Mouse (Mus musculus) brain, embryonic 14.5 days (tissue): ENCODE results near the gene 4930452B06Rik.

Experiments used
- CTCF ChIP-seq: fragments of 200-500 bp; IDR thresholded peaks from 2 replicates; pipeline ENCODE4 v1.5.1; 2012; ENCODE audit warnings: inconsistent platforms, mild to moderate bottlenecking, moderate library complexity, borderline replicate concordance; ENCODE audit not compliant: insufficient read depth, insufficient read length; ENCODE audit errors: extremely low read depth
- POLR2A ChIP-seq: fragments of 200-500 bp; IDR thresholded peaks from 2 replicates; pipeline ENCODE4 v1.6.1; 2012; ENCODE audit warnings: mild to moderate bottlenecking, inconsistent platforms, borderline replicate concordance; ENCODE audit not compliant: poor library complexity, insufficient read depth, insufficient read length, severe bottlenecking; ENCODE audit errors: extremely low read depth

DNA sequence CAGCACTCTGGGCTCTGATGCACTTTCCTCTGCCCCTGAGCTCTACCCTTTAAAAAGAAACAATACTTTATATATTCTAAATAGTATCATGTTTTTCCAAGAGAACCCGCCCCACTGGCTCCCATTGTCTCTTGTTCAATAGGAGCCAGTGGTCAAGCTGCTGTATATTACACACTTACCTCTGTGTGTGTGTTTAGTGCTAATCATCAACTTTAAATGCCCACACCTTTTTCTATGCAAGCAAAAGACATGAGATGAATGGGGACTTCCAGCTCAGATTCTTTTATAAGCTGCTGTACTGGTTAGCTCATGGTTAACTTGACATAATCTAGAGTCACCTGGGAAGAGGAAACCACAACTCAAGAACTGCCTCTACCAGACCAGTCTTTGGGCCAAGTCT is 218.7 kb downstream of the 4930452B06Rik start:
- TF ChIP-seq POLR2A (no peak), CTCF (no peak)
